Mouse (Mus musculus) embryo, embryonic 11 days (tissue): ENCODE measurements around the gene Hbb-bt.
A peak's percentile ranks its signal among the peaks of the same experiment; 100 is the strongest.
"Not testable (repeated sequence)": the region's sequence is repeated elsewhere in the genome, so short reads cannot be mapped to it uniquely, and the experiment has no call there.

Experiments
- DNase-seq: peaks from one replicate; pipeline ENCODE4 v3.0.0-alpha.2; 2015

Gene Hbb-bt

GRCm38 (mm10) chr7:103813766-103814165 is at the start of gene Hbb-bt:
Gene Hbb-bt, minus strand, starts transcription at chr7:103813996.
- DNase-seq, result no peak

- no peak for DNase-seq
These were observed 47.7 kb upstream of the Hbb-bt start for GRCm38 (mm10) chr7:103861531-103861930.

GRCm38 (mm10) chr7:103860855-103861254 is 47.1 kb upstream of the Hbb-bt start:
- DNase-seq, result peak; percentile 58

- no peak for DNase-seq
These were observed 45.3 kb upstream of the Hbb-bt start for GRCm38 (mm10) chr7:103859076-103859475.

- no peak for DNase-seq
These were observed 40.9 kb upstream of the Hbb-bt start for GRCm38 (mm10) chr7:103854669-103855068.

- DNase-seq, result no peak
These were observed 39.3 kb upstream of the Hbb-bt start, which contains the start of gene Hbb-y for GRCm38 (mm10) chr7:103853090-103853489. Gene Hbb-y, minus strand, starts transcription at chr7:103853216.

GRCm38 (mm10) chr7:103844525-103845325 is 30.9 kb upstream of the Hbb-bt start:
- DNase-seq, result no peak

- no peak for DNase-seq
These were observed 29.2 kb upstream of the Hbb-bt start, which contains the start of gene Hbb-bh1 for GRCm38 (mm10) chr7:103843034-103843433. Gene Hbb-bh1, minus strand, starts transcription at chr7:103843164.

GRCm38 (mm10) chr7:103840268-103840667 is 26.5 kb upstream of the Hbb-bt start, which contains the start of gene Hbb-bh2:
Gene Hbb-bh2, minus strand, starts transcription at chr7:103840520.
- no peak for DNase-seq

- DNase-seq, result no peak
These were observed 14.0 kb upstream of the Hbb-bt start, which contains the start of gene Hbb-bs for GRCm38 (mm10) chr7:103827808-103828207. Gene Hbb-bs, minus strand, starts transcription at chr7:103828096.

- not testable (repeated sequence) for DNase-seq
These were observed 13.3 kb upstream of the Hbb-bt start for GRCm38 (mm10) chr7:103827139-103827538.

- DNase-seq, result no peak
These were observed 12.6 kb upstream of the Hbb-bt start for GRCm38 (mm10) chr7:103826255-103826887.

- DNase-seq, result no peak
These were observed 11.9 kb upstream of the Hbb-bt start for GRCm38 (mm10) chr7:103825536-103826254.

- no peak for DNase-seq
These were observed 10.8 kb upstream of the Hbb-bt start for GRCm38 (mm10) chr7:103824597-103824996.

GRCm38 (mm10) chr7:103815085-103815484 is 1.3 kb upstream of the Hbb-bt start:
- DNase-seq, result not testable (repeated sequence)

- DNase-seq, result not testable (repeated sequence)
These were observed 644 bp downstream of the Hbb-bt start for GRCm38 (mm10) chr7:103813152-103813551.

- DNase-seq, result no peak
These were observed 1.6 kb downstream of the Hbb-bt start for GRCm38 (mm10) chr7:103812174-103812573.

- no peak for DNase-seq
These were observed 2.5 kb downstream of the Hbb-bt start for GRCm38 (mm10) chr7:103811223-103811845.

GRCm38 (mm10) chr7:103810746-103811145 is 3.0 kb downstream of the Hbb-bt start:
- no peak for DNase-seq

- DNase-seq, result no peak
These were observed 3.5 kb downstream of the Hbb-bt start for GRCm38 (mm10) chr7:103810296-103810695.

- DNase-seq, result no peak
These were observed 4.0 kb downstream of the Hbb-bt start for GRCm38 (mm10) chr7:103809801-103810155.

GRCm38 (mm10) chr7:103808971-103809800 is 4.6 kb downstream of the Hbb-bt start:
- DNase-seq, result no peak
